Mouse (Mus musculus): Measurements from ENCODE around the gene Vwde. TPM values are rescaled to one million over a fixed set of nuclear protein-coding genes. Genes with fewer than 3 reads are reported as not detected.

The Vwde gene
- polyA plus RNA-seq, 1 experiment from 2014 or later, result 0.05 TPM

- Histone ChIP-seq H3K36me3 (ENCODE audit: control insufficient read depth, insufficient read depth, low read length) (no peaks in the 10 kb centered on the region), H3K9ac (ENCODE audit: low read length) (no peak overlapping the region), H3K27ac (ENCODE audit: low read depth) (no peak overlapping the region), H3K9me3 (ENCODE audit: control insufficient read depth, low read length) (no peaks in the 10 kb centered on the region), H3K27me3 (replicated peaks; ENCODE audit: control insufficient read depth, insufficient read depth, low read length) (no peaks in the 10 kb centered on the region), H3K4me2 (ENCODE audit: low read length) (no peak overlapping the region), H3K4me1 (replicated peaks; ENCODE audit: control insufficient read depth, insufficient read depth, low read length) (no peaks in the 10 kb centered on the region), H3K4me3 (ENCODE audit: low read depth, low read length) (no peak overlapping the region)
- no peak for DNase-seq (ENCODE audit: low spot score)
- WGBS, result 79% methylated on average over 9 of the region's 9 CpGs
- no peak for ATAC-seq (replicated peaks; ENCODE audit: low FRiP score, low TSS enrichment, low read depth)
Observed at GRCm38 (mm10) chr6:13166240-13166937, 58.4 kb downstream of the Vwde start.

- DNase-seq (ENCODE audit: low spot score), result no peak
- ATAC-seq (replicated peaks; ENCODE audit: low FRiP score, low TSS enrichment, low read depth), result no peak
- Histone ChIP-seq H3K27me3 (replicated peaks; ENCODE audit: control insufficient read depth, insufficient read depth, low read length) (no peaks in the 10 kb centered on the region), H3K4me3 (ENCODE audit: low read depth, low read length) (no peak overlapping the region), H3K27ac (ENCODE audit: low read depth) (no peak overlapping the region), H3K4me2 (ENCODE audit: low read length) (no peak overlapping the region), H3K36me3 (ENCODE audit: control insufficient read depth, insufficient read depth, low read length) (no peaks in the 10 kb centered on the region), H3K4me1 (replicated peaks; ENCODE audit: control insufficient read depth, insufficient read depth, low read length) (no peaks in the 10 kb centered on the region), H3K9me3 (ENCODE audit: control insufficient read depth, low read length) (no peaks in the 10 kb centered on the region), H3K9ac (ENCODE audit: low read length) (no peak overlapping the region)
- WGBS, result 96% methylated on average over 2 of the region's 2 CpGs
Observed at GRCm38 (mm10) chr6:13159437-13159836, 65.3 kb downstream of the Vwde start.

GRCm38 (mm10) chr6:13153888-13154697 lies 70.7 kb downstream of the Vwde start:
- 93% methylated on average over 9 of the region's 9 CpGs for WGBS
- Histone ChIP-seq H3K27ac (ENCODE audit: low read depth) (no peak overlapping the region), H3K27me3 (replicated peaks; ENCODE audit: control insufficient read depth, insufficient read depth, low read length) (no peaks in the 10 kb centered on the region), H3K9me3 (ENCODE audit: control insufficient read depth, low read length) (no peaks in the 10 kb centered on the region), H3K4me3 (ENCODE audit: low read depth, low read length) (no peak overlapping the region), H3K4me1 (replicated peaks; ENCODE audit: control insufficient read depth, insufficient read depth, low read length) (no peaks in the 10 kb centered on the region), H3K36me3 (ENCODE audit: control insufficient read depth, insufficient read depth, low read length) (no peaks in the 10 kb centered on the region), H3K9ac (ENCODE audit: low read length) (no peak overlapping the region), H3K4me2 (ENCODE audit: low read length) (no peak overlapping the region)
- ATAC-seq (replicated peaks; ENCODE audit: low FRiP score, low TSS enrichment, low read depth) (no peak), DNase-seq (ENCODE audit: low spot score) (no peak)

GRCm38 (mm10) chr6:13152062-13152640 lies 72.6 kb downstream of the Vwde start:
- Histone ChIP-seq H3K9me3 (ENCODE audit: control insufficient read depth, low read length) (no peaks in the 10 kb centered on the region), H3K36me3 (ENCODE audit: control insufficient read depth, insufficient read depth, low read length) (no peaks in the 10 kb centered on the region), H3K9ac (ENCODE audit: low read length) (no peak overlapping the region), H3K27me3 (replicated peaks; ENCODE audit: control insufficient read depth, insufficient read depth, low read length) (no peaks in the 10 kb centered on the region), H3K27ac (ENCODE audit: low read depth) (no peak overlapping the region), H3K4me1 (replicated peaks; ENCODE audit: control insufficient read depth, insufficient read depth, low read length) (no peaks in the 10 kb centered on the region), H3K4me2 (ENCODE audit: low read length) (no peak overlapping the region), H3K4me3 (ENCODE audit: low read depth, low read length) (no peak overlapping the region)
- DNase-seq (ENCODE audit: low spot score), result no peak
- ATAC-seq (replicated peaks; ENCODE audit: low FRiP score, low TSS enrichment, low read depth), result no peak
- 91% methylated on average over 1 of the region's 1 CpGs for WGBS

GRCm38 (mm10) chr6:13137255-13137654 lies 87.5 kb downstream of the Vwde start:
- no peaks in the 10 kb centered on the region for H3K4me1 ChIP-seq (replicated peaks; ENCODE audit: control insufficient read depth, insufficient read depth, low read length)
- no peak for DNase-seq (ENCODE audit: low spot score)
- ATAC-seq (replicated peaks; ENCODE audit: low FRiP score, low TSS enrichment, low read depth), result no peak
- no peak overlapping the region for H3K9ac ChIP-seq (ENCODE audit: low read length)
- no peaks in the 10 kb centered on the region for H3K27me3 ChIP-seq (replicated peaks; ENCODE audit: control insufficient read depth, insufficient read depth, low read length)
- 94% methylated on average over 1 of the region's 1 CpGs for WGBS
- no peaks in the 10 kb centered on the region for H3K36me3 ChIP-seq (ENCODE audit: control insufficient read depth, insufficient read depth, low read length)
- no peak overlapping the region for H3K4me2 ChIP-seq (ENCODE audit: low read length)
- no peaks in the 10 kb centered on the region for H3K9me3 ChIP-seq (ENCODE audit: control insufficient read depth, low read length)
- no peak overlapping the region for H3K4me3 ChIP-seq (ENCODE audit: low read depth, low read length)
- no peak overlapping the region for H3K27ac ChIP-seq (ENCODE audit: low read depth)

DNA sequence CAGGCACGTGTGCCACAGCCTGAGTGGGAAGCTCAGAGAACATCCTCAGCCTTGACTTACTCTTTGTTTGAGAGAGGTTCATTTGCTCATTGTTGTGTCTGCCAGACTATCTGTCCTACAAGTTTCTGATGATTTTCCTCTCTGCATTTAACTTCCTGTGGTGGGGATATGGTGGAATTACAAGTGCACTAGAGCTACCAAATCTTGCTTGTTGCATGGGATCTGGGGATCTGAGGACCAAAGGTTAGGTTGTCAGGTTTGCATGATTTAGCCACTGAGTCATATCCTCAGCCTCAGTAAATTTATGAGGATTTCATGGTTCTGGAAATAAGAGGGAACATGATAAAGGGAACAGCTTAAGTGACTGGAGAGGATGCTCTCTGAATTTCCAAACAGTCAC lies 116.1 kb downstream of the Vwde start:
- Histone ChIP-seq H3K36me3 (ENCODE audit: control insufficient read depth, insufficient read depth, low read length) (no peaks in the 10 kb centered on the region), H3K4me2 (ENCODE audit: low read length) (no peak overlapping the region), H3K9ac (ENCODE audit: low read length) (no peak overlapping the region), H3K27me3 (replicated peaks; ENCODE audit: control insufficient read depth, insufficient read depth, low read length) (no peaks in the 10 kb centered on the region), H3K27ac (ENCODE audit: low read depth) (no peak overlapping the region), H3K9me3 (ENCODE audit: control insufficient read depth, low read length) (no peaks in the 10 kb centered on the region), H3K4me3 (ENCODE audit: low read depth, low read length) (no peak overlapping the region), H3K4me1 (replicated peaks; ENCODE audit: control insufficient read depth, insufficient read depth, low read length) (no peaks in the 10 kb centered on the region)
- 64% methylated on average over 1 of the region's 1 CpGs for WGBS
- DNase-seq (ENCODE audit: low spot score) (no peak), ATAC-seq (replicated peaks; ENCODE audit: low FRiP score, low TSS enrichment, low read depth) (no peak)

Other genes with a start within 250 kb of the Vwde start
- 33.6 and 33.9 TPM in 2 replicates for gene Tmem106b, start 155.2 kb downstream of the Vwde start, polyA plus RNA-seq (2014; fragmentation: Nextera tagmentation; extraction: Ambion mirVana)